In genomic region chr1:159253078-159253477, GRCm38 (mm10) we compare ENCODE assay signal across 26 mouse cellular contexts.
"Had no signal": no experiment of that assay in that cellular context is flagged by ENCODE, and none has a peak within 500 bp of the region (broad histone marks: within the 10 kb centered on the region; RNA-seq: fewer than 3 reads in every experiment).

No protein-coding gene starts in this region.

- H3K27ac ChIP-seq: gastrocnemius, adult 2 months; heart, embryonic 10.5 days; hindbrain, embryonic 10.5 days; hindbrain, embryonic 13.5 days; hindbrain, embryonic 15.5 days; hindbrain, postnatal 0 days; kidney, embryonic 15.5 days; kidney, postnatal 0 days; limb, embryonic 13.5 days; limb, embryonic 15.5 days; liver, embryonic 13.5 days had no signal

- H3K4me3 ChIP-seq: gastrocnemius, adult 2 months; heart, embryonic 10.5 days; heart, embryonic 12.5 days; hindbrain, embryonic 10.5 days; hindbrain, embryonic 13.5 days; hindbrain, embryonic 15.5 days; kidney, embryonic 15.5 days; limb, embryonic 13.5 days; limb, embryonic 15.5 days; liver, embryonic 13.5 days had no signal

- H3K9ac ChIP-seq: heart, embryonic 12.5 days; hindbrain, embryonic 13.5 days; hindbrain, embryonic 15.5 days; kidney, embryonic 15.5 days; limb, embryonic 13.5 days; limb, embryonic 15.5 days; liver, embryonic 13.5 days had no signal

- H3K4me2 ChIP-seq: heart, embryonic 12.5 days; hindbrain, embryonic 13.5 days; hindbrain, embryonic 15.5 days; kidney, embryonic 15.5 days; limb, embryonic 13.5 days; limb, embryonic 15.5 days; liver, embryonic 13.5 days had no signal

- H3K4me1 ChIP-seq: heart, embryonic 10.5 days; heart, embryonic 12.5 days; hindbrain, embryonic 10.5 days; hindbrain, embryonic 13.5 days; hindbrain, embryonic 15.5 days; kidney, embryonic 15.5 days; limb, embryonic 13.5 days; limb, embryonic 15.5 days; liver, embryonic 13.5 days had no signal

- ATAC-seq: hindbrain, postnatal 0 days; intestine, embryonic 16.5 days had no signal

- H3K27me3 ChIP-seq: heart, embryonic 12.5 days; hindbrain, embryonic 13.5 days; hindbrain, embryonic 15.5 days; kidney, embryonic 15.5 days; limb, embryonic 13.5 days; limb, embryonic 15.5 days; liver, embryonic 13.5 days had no signal

- H3K9me3 ChIP-seq: heart, embryonic 10.5 days; heart, embryonic 12.5 days; hindbrain, embryonic 10.5 days; hindbrain, embryonic 13.5 days; hindbrain, embryonic 15.5 days; kidney, embryonic 15.5 days; limb, embryonic 13.5 days; limb, embryonic 15.5 days; liver, embryonic 13.5 days had no signal

- DNase-seq: gastrocnemius, adult 2 months; gastrocnemius, postnatal 10 days; gastrocnemius, postnatal 25 days; heart, adult 18-20 months; heart, postnatal 10 days; heart, postnatal 4 days; kidney, adult 11 months; kidney, adult 2 months; kidney, adult 9 months; kidney, postnatal 14 days; kidney, postnatal 36 days; layer of hippocampus, adult 9-11 months; layer of hippocampus, postnatal 36 days; left cerebral cortex, postnatal 4 days; liver, embryonic 13.5 days had no signal
